Comparison of ENCODE assay signal across 11 mouse cellular contexts in genomic region chr19:44759531-44760118, GRCm38 (mm10). TPM values are rescaled to one million over a fixed set of nuclear protein-coding genes. Genes with fewer than 3 reads are reported as not detected.
DNase-seq lines count a peak whose midpoint lies in the region; ATAC-seq lines count a peak whose summit lies in the region.
"Had no signal": no experiment of that assay in that cellular context is flagged by ENCODE, and none has a peak within 500 bp of the region (broad histone marks: within the 10 kb centered on the region; RNA-seq: fewer than 3 reads in every experiment).

No protein-coding gene starts in this region.

- no peak for ATAC-seq in heart, embryonic 13.5 days (ENCODE audit: extremely low read depth, insufficient number of reproducible peaks, low FRiP score, low TSS enrichment)
- ATAC-seq in forebrain, embryonic 12.5 days (ENCODE audit: low FRiP score) = no peak
- ATAC-seq in kidney, embryonic 14.5 days (ENCODE audit: low FRiP score, low TSS enrichment) = no peak
- ATAC-seq in neural tube, embryonic 12.5 days (ENCODE audit: low FRiP score, low read depth) = no peak
- ATAC-seq: intestine, postnatal 0 days had no signal

- peaks cover 98% of the 10 kb centered on the region for H3K27me3 ChIP-seq in heart, embryonic 13.5 days (replicated peaks)
- H3K27me3 ChIP-seq in forebrain, embryonic 12.5 days = peaks cover 96% of the 10 kb centered on the region
- H3K27me3 ChIP-seq in kidney, embryonic 14.5 days (ENCODE audit: control insufficient read depth, insufficient read depth, low read length) = peaks cover 57% of the 10 kb centered on the region
- peaks cover 87% of the 10 kb centered on the region for H3K27me3 ChIP-seq in neural tube, embryonic 12.5 days (replicated peaks)

- 0 out of 2 replicates have a peak overlapping the region, but pooled peaks have one; percentile 12 for H3K9ac ChIP-seq in heart, embryonic 13.5 days
- H3K9ac ChIP-seq in forebrain, embryonic 12.5 days = no peak overlapping the region
- H3K9ac ChIP-seq in kidney, embryonic 14.5 days (ENCODE audit: low read depth, low read length) = peak overlapping the region; percentile 94
- peak overlapping the region; percentile 66 for H3K9ac ChIP-seq in neural tube, embryonic 12.5 days
- H3K9ac ChIP-seq: limb, embryonic 15.5 days had no signal

- H3K36me3 ChIP-seq in heart, embryonic 13.5 days = no peaks in the 10 kb centered on the region
- no peaks in the 10 kb centered on the region for H3K36me3 ChIP-seq in forebrain, embryonic 12.5 days (replicated peaks)
- peaks cover 46% of the 10 kb centered on the region for H3K36me3 ChIP-seq in kidney, embryonic 14.5 days (ENCODE audit: control insufficient read depth, insufficient read depth, low read length)
- H3K36me3 ChIP-seq in neural tube, embryonic 12.5 days = no peaks in the 10 kb centered on the region
- H3K36me3 ChIP-seq: limb, embryonic 15.5 days had no signal

- H3K4me2 ChIP-seq in heart, embryonic 13.5 days = peak overlapping the region; percentile 19; the same call in 1 of the 2 replicates
- H3K4me2 ChIP-seq in forebrain, embryonic 12.5 days = no peak overlapping the region
- peak overlapping the region; percentile 66 for H3K4me2 ChIP-seq in kidney, embryonic 14.5 days (replicated peaks; ENCODE audit: low read depth, low read length)
- peak overlapping the region; percentile 58 for H3K4me2 ChIP-seq in neural tube, embryonic 12.5 days (replicated peaks)
- H3K4me2 ChIP-seq: limb, embryonic 15.5 days had no signal

- no peak overlapping the region for H3K27ac ChIP-seq in heart, embryonic 13.5 days (replicated peaks)
- H3K27ac ChIP-seq in forebrain, embryonic 12.5 days = no peak overlapping the region
- peak overlapping the region; percentile 24 for H3K27ac ChIP-seq in kidney, embryonic 14.5 days (ENCODE audit: low read depth, low read length)
- no peak overlapping the region; the same call in 1 of the 2 replicates for H3K27ac ChIP-seq in neural tube, embryonic 12.5 days
- H3K27ac ChIP-seq: limb, embryonic 15.5 days; macrophage had no signal

- H3K4me1 ChIP-seq in heart, embryonic 13.5 days = peaks cover 39% of the 10 kb centered on the region
- peaks cover 40% of the 10 kb centered on the region for H3K4me1 ChIP-seq in forebrain, embryonic 12.5 days
- peaks cover 11% of the 10 kb centered on the region; the same call in 1 of the 2 replicates for H3K4me1 ChIP-seq in kidney, embryonic 14.5 days (ENCODE audit: control insufficient read depth, insufficient read depth, low read length)
- peaks cover 28% of the 10 kb centered on the region for H3K4me1 ChIP-seq in neural tube, embryonic 12.5 days

- DNase-seq in heart, adult 9 months (ENCODE audit: low spot score in 2 of 2) = no peak
- no peak for DNase-seq in cerebellum, adult 9-11 months
- no peak for DNase-seq in liver
- no peak for DNase-seq in thymus, postnatal 4 days

- WGBS in heart, embryonic 13.5 days = 1% methylated on average over 37 of the region's 37 CpGs
- 1% methylated on average over 37 of the region's 37 CpGs for WGBS in forebrain, embryonic 12.5 days
- WGBS in kidney, embryonic 14.5 days = under 1% methylated on average over 37 of the region's 37 CpGs
- WGBS in neural tube, embryonic 12.5 days = 1% methylated on average over 37 of the region's 37 CpGs

- peak overlapping the region; percentile 22 for H3K4me3 ChIP-seq in heart, embryonic 13.5 days
- H3K4me3 ChIP-seq in forebrain, embryonic 12.5 days (replicated peaks) = 0 out of 2 replicates have a peak overlapping the region, but pooled peaks have one; percentile 7
- peak overlapping the region; percentile 71 for H3K4me3 ChIP-seq in kidney, embryonic 14.5 days (ENCODE audit: low read length)
- H3K4me3 ChIP-seq in neural tube, embryonic 12.5 days = peak overlapping the region; percentile 47
- H3K4me3 ChIP-seq: limb, embryonic 15.5 days had no signal

- no peaks in the 10 kb centered on the region for H3K9me3 ChIP-seq in heart, embryonic 13.5 days
- no peaks in the 10 kb centered on the region for H3K9me3 ChIP-seq in forebrain, embryonic 12.5 days
- no peaks in the 10 kb centered on the region for H3K9me3 ChIP-seq in kidney, embryonic 14.5 days (ENCODE audit: control insufficient read depth, low read length)
- H3K9me3 ChIP-seq in neural tube, embryonic 12.5 days = no peaks in the 10 kb centered on the region
- H3K9me3 ChIP-seq: limb, embryonic 15.5 days had no signal

RNA-seq across cellular contexts. Expression of gene Pax2, which starts 3.8 kb away (rescaled TPM):
- not detected in 2 replicates for polyA plus RNA-seq in heart, embryonic 13.5 days (2015; fragmentation: Nextera tagmentation; extraction: Ambion mirVana)
- 0.08 and 0.19 TPM in 2 replicates for polyA plus RNA-seq in forebrain, embryonic 12.5 days (2016; fragmentation: Nextera tagmentation; extraction: Ambion mirVana)
- polyA plus RNA-seq in kidney, embryonic 14.5 days (2014; fragmentation: Nextera tagmentation; extraction: Ambion mirVana) = 43.3 and 55.9 TPM in 2 replicates
- polyA plus RNA-seq in neural tube, embryonic 12.5 days (2016; fragmentation: Nextera tagmentation; extraction: Ambion mirVana) = 21.9 and 23.3 TPM in 2 replicates
- polyA plus RNA-seq: intestine, postnatal 0 days; limb, embryonic 15.5 days; macrophage had no signal

Comparison
In these comparisons a context has a peak if more than half of its experiments do, and no peak if none do; other contexts are left out.
1. H3K4me3 ChIP-seq: peak in every context shown above with its lines; median percentile 71 in kidney, embryonic 14.5 days; 47 in neural tube, embryonic 12.5 days; 22 in heart, embryonic 13.5 days; 7 in forebrain, embryonic 12.5 days.
2. RNA of gene Pax2, which starts 3.8 kb away (polyA plus RNA-seq): 43.3 to 55.9 TPM in kidney, embryonic 14.5 days and 21.9 to 23.3 TPM in neural tube, embryonic 12.5 days; 0.08 to 0.19 TPM in forebrain, embryonic 12.5 days and not detected in heart, embryonic 13.5 days; every median in the first group is over 10 times any median in the second.